Mouse (Mus musculus) olfactory bulb, adult 2 months (tissue): ENCODE measurements around the gene Foxo3.

Experiments
- CTCF ChIP-seq: fragments of 200-500 bp; IDR thresholded peaks from 2 replicates; pipeline ENCODE4 v1.5.1; 2012; ENCODE audit warnings: low read depth, mild to moderate bottlenecking, low read length, moderate library complexity; ENCODE audit not compliant: insufficient read depth
- POLR2A ChIP-seq: fragments of 200-500 bp; IDR thresholded peaks from 2 replicates; pipeline ENCODE4 v1.6.1; 2012; ENCODE audit warnings: mild to moderate bottlenecking, low read depth, low read length, moderate library complexity; ENCODE audit not compliant: insufficient read depth

DNA sequence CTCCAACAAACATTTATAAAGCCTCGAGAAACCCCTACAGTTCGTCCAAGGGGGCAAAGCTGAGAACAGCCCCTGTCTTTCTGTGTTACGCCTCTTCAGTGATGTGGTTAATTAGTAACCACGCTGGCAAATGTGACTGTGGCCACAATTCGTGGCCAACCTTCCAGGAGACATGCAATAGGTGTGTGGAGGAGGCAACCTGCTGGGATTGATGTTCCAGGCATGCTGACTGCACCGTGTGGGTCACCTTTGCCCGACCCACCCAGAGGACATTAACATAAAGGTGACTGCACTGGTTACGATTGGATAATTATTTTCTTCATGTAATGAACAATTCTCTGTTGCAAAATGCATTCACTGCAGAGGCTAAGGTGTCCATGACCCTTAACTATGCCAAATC is 74.0 kb downstream of the Foxo3 start:
- TF ChIP-seq CTCF (no peak), POLR2A (no peak)
